Mouse (Mus musculus) midbrain, embryonic 12.5 days (tissue): Measurements from ENCODE around the gene Nvl. TPM values are rescaled to one million over a fixed set of nuclear protein-coding genes. Genes with fewer than 3 reads are reported as not detected.

ENCODE experiments used
- ATAC-seq: fragments of 200-750 bp; cut with Nextera tagmentation; 2 replicates; pipeline ENCODE4 v1.8.0; 2017; ENCODE audit warnings: low read depth, moderate TSS enrichment, moderate library complexity; ENCODE audit not compliant: low FRiP score
- H3K27ac ChIP-seq: fragments of 300-500 bp; sonication (generic); replicated peaks from 2 replicates; pipeline ENCODE4 v1.5.1; 2016; ENCODE audit warnings: mild to moderate bottlenecking
- H3K27me3 ChIP-seq: fragments of 300-500 bp; sonication (generic); 2 replicates; pipeline ENCODE4 v1.6.1; 2016; ENCODE audit warnings: mild to moderate bottlenecking
- H3K36me3 ChIP-seq: fragments of 300-500 bp; sonication (generic); 2 replicates; pipeline ENCODE4 v1.6.1; 2016
- H3K4me1 ChIP-seq: fragments of 300-500 bp; sonication (generic); 2 replicates; pipeline ENCODE4 v1.6.1; 2016
- H3K4me2 ChIP-seq: fragments of 300-500 bp; sonication (generic); replicated peaks from 2 replicates; pipeline ENCODE4 v1.6.1; 2016; ENCODE audit warnings: mild to moderate bottlenecking, moderate library complexity
- H3K4me3 ChIP-seq: fragments of 300-500 bp; sonication (generic); 2 replicates; pipeline ENCODE4 v1.5.1; 2016; ENCODE audit warnings: mild to moderate bottlenecking
- H3K9ac ChIP-seq: fragments of 300-500 bp; sonication (generic); replicated peaks from 2 replicates; pipeline ENCODE4 v1.6.1; 2016; ENCODE audit warnings: mild to moderate bottlenecking, moderate library complexity
- H3K9me3 ChIP-seq: fragments of 300-500 bp; sonication (generic); 2 replicates; pipeline ENCODE4 v1.6.1; 2016; ENCODE audit warnings: mild to moderate bottlenecking
- WGBS: fragments of 180-500 bp; shearing (Covaris S2); methylation state at CpG from one replicate; pipeline ENCODE4 v1.1.7; 2016; 5-methylcytosine and 5-hydroxymethylcytosine counted together
- polyA plus RNA-seq: library from polyadenylated mRNA; unstranded; fragments of >200 nt; fragmentation: Nextera tagmentation; extraction: Ambion mirVana; gene quantifications from 2 replicates; pipeline ENCODE4 v1.2.1, GENCODE M21; 2016

Gene Nvl
- polyA plus RNA-seq, 1 experiment from 2014 or later, result 46.9 TPM

DNA sequence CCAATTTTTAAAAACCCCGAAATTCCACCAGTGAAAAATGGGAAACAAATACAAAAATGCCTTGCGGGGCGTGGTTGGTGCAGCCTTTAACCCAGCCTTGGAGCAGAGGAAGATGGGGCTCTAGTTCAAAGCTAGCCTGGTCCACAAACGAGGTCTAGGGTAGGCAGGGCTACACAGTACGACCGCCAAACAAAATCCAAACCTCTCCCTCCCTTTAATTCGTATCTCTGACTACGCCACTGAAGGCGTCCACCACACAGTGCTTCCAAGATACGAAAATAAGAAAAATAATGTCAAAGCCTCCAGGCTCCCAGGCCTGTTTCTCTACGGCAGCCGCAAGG is 425 bp downstream of the Nvl start:
- H3K4me1 ChIP-seq, result peaks cover 26% of the 10 kb centered on the region
- no peaks in the 10 kb centered on the region for H3K27me3 ChIP-seq

GRCm38 (mm10) chr1:181138730-181139129 is 5.3 kb downstream of the Nvl start:
- Histone ChIP-seq H3K4me2 (no peak overlapping the region), H3K4me3 (no peak overlapping the region), H3K27ac (no peak overlapping the region), H3K4me1 (peaks cover 9% of the 10 kb centered on the region), H3K36me3 (peaks cover 63% of the 10 kb centered on the region), H3K9me3 (no peaks in the 10 kb centered on the region), H3K9ac (no peak overlapping the region), H3K27me3 (no peaks in the 10 kb centered on the region)
- 96% methylated on average over 7 of the region's 7 CpGs for WGBS
- ATAC-seq, result no peak

More for the DNA sequence above, 425 bp downstream of the Nvl start:
- Histone ChIP-seq H3K4me2 (peak overlapping the region; percentile 72), H3K27ac (peak overlapping the region; percentile 75), H3K9me3 (no peaks in the 10 kb centered on the region), H3K9ac (peak overlapping the region; percentile 73), H3K4me3 (peak overlapping the region; percentile 83), H3K36me3 (peaks cover 23% of the 10 kb centered on the region)
- ATAC-seq, result no peak
- under 1% methylated on average over 12 of the region's 12 CpGs for WGBS

GRCm38 (mm10) chr1:181131915-181132314 is 12.1 kb downstream of the Nvl start:
- Histone ChIP-seq H3K4me1 (no peaks in the 10 kb centered on the region), H3K27me3 (no peaks in the 10 kb centered on the region), H3K4me2 (no peak overlapping the region), H3K9ac (no peak overlapping the region), H3K36me3 (peaks cover 84% of the 10 kb centered on the region), H3K4me3 (no peak overlapping the region), H3K27ac (no peak overlapping the region), H3K9me3 (no peaks in the 10 kb centered on the region)
- no peak for ATAC-seq
- WGBS, result 92% methylated on average over 6 of the region's 6 CpGs

- H3K36me3 ChIP-seq, result peaks cover 84% of the 10 kb centered on the region
- no peak for ATAC-seq
Measured at GRCm38 (mm10) chr1:181126766-181127165, 17.2 kb downstream of the Nvl start.

GRCm38 (mm10) chr1:181125916-181126315 is 18.1 kb downstream of the Nvl start:
- peaks cover 86% of the 10 kb centered on the region for H3K36me3 ChIP-seq
- no peak overlapping the region for H3K9ac ChIP-seq
- H3K4me3 ChIP-seq, result no peak overlapping the region
- H3K9me3 ChIP-seq, result no peaks in the 10 kb centered on the region
- no peaks in the 10 kb centered on the region for H3K4me1 ChIP-seq
- WGBS, result 99% methylated on average over 3 of the region's 3 CpGs
- H3K4me2 ChIP-seq, result no peak overlapping the region
- no peak for ATAC-seq
- no peaks in the 10 kb centered on the region for H3K27me3 ChIP-seq
- H3K27ac ChIP-seq, result no peak overlapping the region

More at GRCm38 (mm10) chr1:181126766-181127165, 17.2 kb downstream of the Nvl start:
- no peak overlapping the region for H3K27ac ChIP-seq
- no peak overlapping the region for H3K4me2 ChIP-seq
- H3K4me1 ChIP-seq, result no peaks in the 10 kb centered on the region
- no peaks in the 10 kb centered on the region for H3K27me3 ChIP-seq
- no peaks in the 10 kb centered on the region for H3K9me3 ChIP-seq
- 93% methylated on average over 9 of the region's 9 CpGs for WGBS
- H3K4me3 ChIP-seq, result no peak overlapping the region
- no peak overlapping the region for H3K9ac ChIP-seq

DNA sequence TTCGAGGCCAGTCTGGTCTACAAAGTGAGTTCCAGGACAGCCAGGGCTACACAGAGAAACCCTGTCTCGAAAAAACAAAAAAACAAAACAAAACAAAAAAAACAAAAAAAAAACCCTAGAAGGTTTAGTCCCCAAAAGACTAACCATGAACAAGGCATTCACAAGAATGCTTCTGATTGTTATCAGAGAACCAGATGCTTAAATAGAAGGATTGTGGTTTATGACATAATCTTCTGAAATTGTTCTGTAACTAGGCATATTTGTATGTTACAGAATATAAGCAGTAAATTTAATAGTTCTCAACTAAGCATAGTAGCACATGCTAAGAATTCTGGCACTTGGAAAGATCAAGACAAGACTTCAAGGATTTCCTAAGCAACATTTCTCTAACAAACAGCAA is 19.9 kb downstream of the Nvl start:
- Histone ChIP-seq H3K36me3 (peaks cover 84% of the 10 kb centered on the region), H3K4me2 (no peak overlapping the region), H3K27ac (no peak overlapping the region), H3K9me3 (no peaks in the 10 kb centered on the region), H3K4me3 (no peak overlapping the region), H3K9ac (no peak overlapping the region), H3K4me1 (no peaks in the 10 kb centered on the region), H3K27me3 (no peaks in the 10 kb centered on the region)
- no peak for ATAC-seq
- WGBS, result 88% methylated on average over 2 of the region's 2 CpGs

DNA sequence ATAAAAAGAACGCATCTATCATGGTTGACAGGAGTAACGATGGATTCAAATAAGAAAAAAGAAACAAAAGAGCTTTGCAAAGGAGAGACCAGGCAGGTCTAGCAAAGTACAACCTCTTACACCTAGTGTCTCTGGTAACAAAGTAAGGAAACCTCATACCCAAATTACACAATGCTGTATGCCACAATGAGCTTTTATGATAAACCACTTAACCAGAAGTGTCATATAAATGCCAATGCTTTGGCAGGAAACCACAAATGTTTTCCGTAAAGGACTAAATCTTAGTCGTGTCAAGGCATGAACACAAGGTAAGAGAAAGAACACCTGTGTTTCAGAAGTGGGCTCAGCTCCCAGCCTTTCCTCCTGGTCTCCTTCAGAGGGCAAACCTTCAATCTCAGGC is 26.9 kb downstream of the Nvl start:
- H3K4me3 ChIP-seq, result no peak overlapping the region
- H3K4me1 ChIP-seq, result no peaks in the 10 kb centered on the region
- H3K4me2 ChIP-seq, result no peak overlapping the region
- H3K9me3 ChIP-seq, result no peaks in the 10 kb centered on the region
- H3K27me3 ChIP-seq, result no peaks in the 10 kb centered on the region
- WGBS, result 96% methylated on average over 4 of the region's 4 CpGs
- H3K27ac ChIP-seq, result no peak overlapping the region
- peaks cover 80% of the 10 kb centered on the region for H3K36me3 ChIP-seq
- no peak overlapping the region for H3K9ac ChIP-seq
- no peak for ATAC-seq

GRCm38 (mm10) chr1:181090048-181090447 is 54.0 kb downstream of the Nvl start:
- Histone ChIP-seq H3K4me1 (no peaks in the 10 kb centered on the region), H3K9ac (no peak overlapping the region), H3K4me3 (no peak overlapping the region), H3K27ac (no peak overlapping the region), H3K27me3 (no peaks in the 10 kb centered on the region), H3K4me2 (no peak overlapping the region), H3K9me3 (no peaks in the 10 kb centered on the region), H3K36me3 (peaks cover 43% of the 10 kb centered on the region)
- ATAC-seq, result no peak
- WGBS, result 82% methylated on average over 12 of the region's 12 CpGs

DNA sequence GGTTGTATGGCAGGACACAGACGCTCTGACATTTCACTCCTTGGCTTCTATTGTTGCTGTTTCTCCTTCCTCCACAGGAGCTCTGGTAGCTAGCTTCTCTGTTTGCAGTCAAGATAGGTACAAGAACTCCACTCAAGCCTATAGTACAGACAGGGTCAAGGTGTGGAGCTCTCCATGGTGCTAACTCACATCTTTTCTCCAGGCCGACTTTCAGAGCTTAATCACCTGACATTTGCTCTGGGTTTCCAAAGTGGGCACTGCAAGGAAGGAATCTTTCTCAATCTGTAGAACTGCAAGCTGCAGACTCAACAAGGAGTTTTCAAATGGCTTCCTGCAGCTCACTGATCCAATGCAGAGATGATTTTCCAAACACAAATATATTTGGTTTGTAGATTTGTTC is 60.0 kb downstream of the Nvl start:
- Histone ChIP-seq H3K4me1 (no peaks in the 10 kb centered on the region), H3K9me3 (no peaks in the 10 kb centered on the region), H3K4me3 (no peak overlapping the region), H3K9ac (no peak overlapping the region), H3K27ac (no peak overlapping the region), H3K4me2 (no peak overlapping the region), H3K27me3 (no peaks in the 10 kb centered on the region), H3K36me3 (no peaks in the 10 kb centered on the region)
- WGBS, result 60% methylated on average over 2 of the region's 2 CpGs
- ATAC-seq, result no peak

GRCm38 (mm10) chr1:181073075-181073474 is 70.9 kb downstream of the Nvl start:
- no peaks in the 10 kb centered on the region for H3K36me3 ChIP-seq
- no peak overlapping the region for H3K4me3 ChIP-seq
- H3K4me1 ChIP-seq, result no peaks in the 10 kb centered on the region
- ATAC-seq, result no peak
- no peaks in the 10 kb centered on the region for H3K27me3 ChIP-seq
- H3K9me3 ChIP-seq, result no peaks in the 10 kb centered on the region
- no peak overlapping the region for H3K9ac ChIP-seq
- WGBS, result 56% methylated on average over 5 of the region's 5 CpGs
- H3K4me2 ChIP-seq, result no peak overlapping the region
- no peak overlapping the region for H3K27ac ChIP-seq

- no peak overlapping the region for H3K27ac ChIP-seq
- H3K9ac ChIP-seq, result no peak overlapping the region
- H3K4me3 ChIP-seq, result no peak overlapping the region
- WGBS, result 73% methylated on average over 11 of the region's 11 CpGs
- H3K4me2 ChIP-seq, result no peak overlapping the region
- ATAC-seq, result no peak
- H3K9me3 ChIP-seq, result no peaks in the 10 kb centered on the region
- H3K36me3 ChIP-seq, result no peaks in the 10 kb centered on the region
- no peaks in the 10 kb centered on the region for H3K4me1 ChIP-seq
- no peaks in the 10 kb centered on the region for H3K27me3 ChIP-seq
Measured at GRCm38 (mm10) chr1:181069671-181070070, 74.3 kb downstream of the Nvl start.

DNA sequence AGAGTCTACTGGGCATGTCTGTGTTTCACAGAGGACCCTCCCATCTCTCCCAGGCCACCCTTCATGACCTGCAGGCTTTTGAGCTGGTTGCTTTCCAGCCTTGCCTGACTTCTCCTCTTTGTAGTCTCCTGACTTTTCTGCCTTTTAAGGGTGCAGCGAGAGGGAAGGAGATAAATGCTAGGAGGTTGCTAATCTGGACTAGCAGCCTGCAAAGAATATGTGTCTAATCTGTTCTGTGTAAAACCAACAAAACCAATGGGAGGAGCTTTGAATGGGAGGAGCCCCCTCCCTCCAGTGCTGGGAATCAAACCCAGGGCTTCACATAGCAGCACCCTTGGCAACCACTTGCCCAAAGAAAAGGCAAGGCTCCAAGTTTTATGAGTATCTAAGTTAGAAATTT is 75.7 kb downstream of the Nvl start:
- no peak overlapping the region for H3K4me3 ChIP-seq
- no peak overlapping the region for H3K4me2 ChIP-seq
- no peak overlapping the region for H3K9ac ChIP-seq
- H3K4me1 ChIP-seq, result no peaks in the 10 kb centered on the region
- no peaks in the 10 kb centered on the region for H3K36me3 ChIP-seq
- ATAC-seq, result no peak
- H3K27ac ChIP-seq, result no peak overlapping the region
- H3K9me3 ChIP-seq, result no peaks in the 10 kb centered on the region
- 81% methylated on average over 1 of the region's 1 CpGs for WGBS
- no peaks in the 10 kb centered on the region for H3K27me3 ChIP-seq

- Histone ChIP-seq H3K4me1 (no peaks in the 10 kb centered on the region), H3K4me2 (no peak overlapping the region), H3K36me3 (no peaks in the 10 kb centered on the region), H3K27ac (no peak overlapping the region), H3K27me3 (no peaks in the 10 kb centered on the region), H3K9ac (no peak overlapping the region), H3K4me3 (no peak overlapping the region), H3K9me3 (no peaks in the 10 kb centered on the region)
- ATAC-seq, result no peak
- WGBS, result 84% methylated on average over 6 of the region's 6 CpGs
Measured at GRCm38 (mm10) chr1:181064648-181065047, 79.4 kb downstream of the Nvl start.
